Mouse (Mus musculus): ENCODE measurements around the gene Bves.

The Bves gene

GRCm38 (mm10) chr10:45328196-45329000, 7.2 kb upstream of the Bves start:
- TF ChIP-seq GATA4 (IDR thresholded peaks at IDR 0.05; ENCODE audit: insufficient replicate concordance, low read length), result no peak

- TF ChIP-seq GATA4 (IDR thresholded peaks at IDR 0.05; ENCODE audit: insufficient replicate concordance, low read length), result no peak
Observed at GRCm38 (mm10) chr10:45334925-45335324, 647 bp upstream of the Bves start.

- no peak for TF ChIP-seq GATA4 (IDR thresholded peaks at IDR 0.05; ENCODE audit: insufficient replicate concordance, low read length)
Observed at GRCm38 (mm10) chr10:45339106-45339505, 3.5 kb downstream of the Bves start.

GRCm38 (mm10) chr10:45344381-45344780, 8.8 kb downstream of the Bves start:
- no peak for TF ChIP-seq GATA4 (IDR thresholded peaks at IDR 0.05; ENCODE audit: insufficient replicate concordance, low read length)

GRCm38 (mm10) chr10:45345217-45345616, 9.6 kb downstream of the Bves start:
- TF ChIP-seq GATA4 (IDR thresholded peaks at IDR 0.05; ENCODE audit: insufficient replicate concordance, low read length), result no peak

GRCm38 (mm10) chr10:45356091-45356490, 20.5 kb downstream of the Bves start:
- TF ChIP-seq GATA4 (IDR thresholded peaks at IDR 0.05; ENCODE audit: insufficient replicate concordance, low read length), result no peak

- TF ChIP-seq GATA4 (IDR thresholded peaks at IDR 0.05; ENCODE audit: insufficient replicate concordance, low read length), result no peak
Observed at GRCm38 (mm10) chr10:45363396-45363795, 27.8 kb downstream of the Bves start.

- no peak for TF ChIP-seq GATA4 (IDR thresholded peaks at IDR 0.05; ENCODE audit: insufficient replicate concordance, low read length)
Observed at GRCm38 (mm10) chr10:45366987-45367705, 31.6 kb downstream of the Bves start.

- TF ChIP-seq GATA4 (IDR thresholded peaks at IDR 0.05; ENCODE audit: insufficient replicate concordance, low read length), result no peak
Observed at GRCm38 (mm10) chr10:45369639-45370038, 34.1 kb downstream of the Bves start.

GRCm38 (mm10) chr10:45370545-45370944, 35.0 kb downstream of the Bves start:
- no peak for TF ChIP-seq GATA4 (IDR thresholded peaks at IDR 0.05; ENCODE audit: insufficient replicate concordance, low read length)

GRCm38 (mm10) chr10:45372994-45373692, 37.6 kb downstream of the Bves start:
- no peak for TF ChIP-seq GATA4 (IDR thresholded peaks at IDR 0.05; ENCODE audit: insufficient replicate concordance, low read length)

- TF ChIP-seq GATA4 (IDR thresholded peaks at IDR 0.05; ENCODE audit: insufficient replicate concordance, low read length), result no peak
Observed at GRCm38 (mm10) chr10:45378269-45378668, 42.7 kb downstream of the Bves start.

GRCm38 (mm10) chr10:45381937-45382636, 46.5 kb downstream of the Bves start:
- TF ChIP-seq GATA4 (IDR thresholded peaks at IDR 0.05; ENCODE audit: insufficient replicate concordance, low read length), result no peak

- TF ChIP-seq GATA4 (IDR thresholded peaks at IDR 0.05; ENCODE audit: insufficient replicate concordance, low read length), result no peak
Observed at GRCm38 (mm10) chr10:45382637-45382958, 47.0 kb downstream of the Bves start.

GRCm38 (mm10) chr10:45398211-45398610, 62.6 kb downstream of the Bves start:
- no peak for TF ChIP-seq GATA4 (IDR thresholded peaks at IDR 0.05; ENCODE audit: insufficient replicate concordance, low read length)

Measured in liver, adult (tissue).